Mouse (Mus musculus) cerebral cortex, adult 2 months (tissue): ENCODE data around the gene Cyp2j13.

Experiments
- WGBS: fragments of 180-500 bp; shearing (Covaris S2); methylation state at CpG from one replicate; pipeline ENCODE4 v1.1.7; 2018; 5-methylcytosine and 5-hydroxymethylcytosine counted together

The Cyp2j13 gene

GRCm38 (mm10) chr4:96077261-96078125 is at the start of gene Cyp2j13:
Gene Cyp2j13 (minus strand): TSS chr4:96077546.
- WGBS: 9% methylated on average over 20 of the region's 20 CpGs

GRCm38 (mm10) chr4:96096841-96097240 is 19.5 kb upstream of the Cyp2j13 start:
- 46% methylated on average over 2 of the region's 2 CpGs for WGBS

- WGBS: 54% methylated on average over 6 of the region's 6 CpGs
These were observed 12.2 kb upstream of the Cyp2j13 start for GRCm38 (mm10) chr4:96089356-96090048.

DNA sequence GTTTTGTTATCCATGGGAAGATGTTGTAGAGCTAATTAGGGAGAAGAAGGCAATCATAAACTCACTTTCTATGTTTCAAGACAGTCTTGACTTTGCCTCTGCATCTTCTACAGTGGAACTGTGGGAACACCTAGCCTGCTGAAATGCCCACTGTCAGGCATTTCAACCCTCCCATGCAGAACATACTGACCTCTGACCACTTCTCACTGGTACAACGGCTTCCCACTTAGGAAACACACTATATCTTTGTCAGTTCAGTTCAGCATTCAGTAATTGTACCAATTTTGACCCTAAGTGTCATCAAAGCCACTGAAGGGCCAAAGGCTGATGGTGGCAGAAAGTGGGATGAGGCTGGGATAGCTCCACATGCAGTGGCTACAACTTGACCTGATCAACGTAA is 15.3 kb downstream of the Cyp2j13 start:
- WGBS: 90% methylated on average over 2 of the region's 2 CpGs

DNA sequence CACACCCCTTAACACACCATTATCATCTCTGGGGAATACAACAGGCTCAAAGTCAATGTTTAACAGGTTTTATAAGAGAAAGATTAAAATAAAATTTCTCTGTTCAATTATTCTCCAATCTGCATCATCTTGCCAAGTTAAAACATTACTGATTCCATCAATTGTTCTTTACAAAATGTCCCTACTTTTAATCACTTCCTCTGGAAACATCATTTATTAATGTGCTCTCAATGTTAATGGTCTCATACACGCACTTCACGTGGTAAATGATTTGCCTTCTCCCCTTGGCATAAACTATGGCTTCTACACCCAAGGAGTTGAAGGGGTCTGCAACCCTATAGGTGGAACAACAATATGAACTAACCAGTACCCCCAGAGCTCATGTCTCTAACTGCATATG is 17.2 kb downstream of the Cyp2j13 start:
- WGBS: 92% methylated on average over 2 of the region's 2 CpGs

GRCm38 (mm10) chr4:96028412-96028811 is 48.9 kb downstream of the Cyp2j13 start:
- WGBS: 21% methylated on average over 1 of the region's 1 CpGs

DNA sequence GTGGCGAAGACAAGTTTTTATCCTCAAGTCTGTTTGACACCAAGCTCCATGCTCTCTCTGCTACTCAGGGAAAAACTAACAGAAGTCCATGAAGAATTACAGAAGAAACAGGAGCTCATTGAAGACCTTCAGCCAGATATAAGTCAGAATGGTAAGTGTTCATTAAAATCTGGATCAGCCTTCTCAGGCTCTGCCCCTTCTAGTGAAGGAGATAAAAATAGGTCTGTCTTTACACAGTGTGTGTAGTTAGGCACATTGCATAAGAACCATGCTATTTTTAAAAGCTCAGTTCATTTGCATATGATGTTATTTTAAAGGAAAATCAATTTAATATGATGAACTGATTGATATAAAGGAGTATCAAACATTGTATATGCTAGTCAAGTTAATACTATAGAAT is 60.5 kb downstream of the Cyp2j13 start:
- 87% methylated on average over 1 of the region's 1 CpGs for WGBS

GRCm38 (mm10) chr4:95982221-95982620 is 95.1 kb downstream of the Cyp2j13 start:
- 94% methylated on average over 17 of the region's 17 CpGs for WGBS
